Mouse (Mus musculus): ENCODE data around the gene Ywhab. TPM values are rescaled to one million over a fixed set of nuclear protein-coding genes. Genes with fewer than 3 reads are reported as not detected.
A peak's percentile ranks its signal among the peaks of the same experiment; 100 is the strongest.

Ywhab gene
- total RNA-seq, 2 experiments from 2014 or later: 76.0 to 76.3 TPM

DNA sequence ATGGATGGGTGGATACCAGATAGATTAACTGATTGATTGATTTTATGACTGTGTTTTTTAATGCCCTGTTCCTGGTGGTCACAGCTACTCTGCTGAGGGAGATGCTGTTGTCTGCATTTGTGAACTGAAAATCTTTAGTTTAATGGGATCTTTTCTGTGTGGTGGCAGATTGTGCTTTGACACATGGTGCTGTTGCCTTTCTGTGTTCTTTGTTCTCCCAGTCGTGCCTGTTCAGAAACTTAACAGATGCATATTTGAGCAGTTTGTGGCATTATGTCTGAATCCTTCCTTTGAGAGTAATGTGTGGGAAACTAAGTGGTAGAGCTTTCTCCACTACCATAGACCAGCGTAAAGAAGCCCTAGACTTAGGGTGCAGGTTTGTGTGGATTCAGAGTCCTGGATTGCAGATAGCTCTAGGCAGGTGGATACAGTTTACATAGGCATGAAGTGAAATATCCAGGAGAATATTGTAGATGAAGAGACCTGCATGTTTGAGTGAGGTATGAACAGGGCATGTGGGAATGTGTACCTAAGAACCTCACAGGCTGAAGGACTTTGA, 13.3 kb downstream of the Ywhab start:
- no peak for DNase-seq
- intact Hi-C loops (cut with DNase I): no loop called here

DNA sequence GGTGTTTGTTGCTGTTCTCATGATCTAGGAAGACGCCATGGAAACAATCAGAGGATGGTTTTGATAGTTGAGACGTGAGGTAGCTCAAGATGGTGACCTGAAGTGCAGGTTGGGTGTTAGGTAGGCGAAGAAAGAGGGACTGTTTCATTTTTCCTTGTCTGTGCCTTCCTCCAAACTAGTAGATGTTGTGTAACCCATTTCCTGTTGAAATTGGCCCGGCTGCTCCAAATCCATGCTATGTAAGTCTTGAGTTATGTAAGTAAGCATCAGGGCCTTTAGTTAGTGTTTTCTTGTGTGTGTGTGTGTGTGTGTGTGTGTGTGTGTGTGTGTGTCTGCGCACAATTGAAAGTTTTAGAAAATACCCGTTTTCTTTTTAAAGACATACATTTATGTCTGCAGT, 14.5 kb downstream of the Ywhab start:
- peak in 1 of 2 experiments; percentile 19 for DNase-seq
- intact Hi-C loops (cut with DNase I): no loop called here

DNA sequence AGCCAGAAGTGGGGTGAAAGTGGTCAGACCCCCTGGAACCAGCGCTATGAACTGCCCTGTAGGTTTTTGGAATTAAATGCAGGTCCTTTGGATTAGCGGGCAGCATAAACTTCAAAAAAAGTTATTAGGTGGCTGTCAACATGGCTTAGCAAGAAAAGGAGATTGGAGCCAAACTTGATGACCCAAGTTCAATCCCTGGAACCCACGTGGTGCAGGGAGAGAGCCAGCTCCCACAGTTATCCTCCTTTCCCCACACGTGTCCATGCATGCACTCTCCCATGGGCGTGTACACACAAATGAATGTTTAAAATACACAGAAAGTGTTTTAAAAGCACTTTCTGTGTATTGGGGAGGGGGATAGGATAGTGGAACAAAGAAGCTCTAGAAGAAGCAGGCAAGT, 15.7 kb downstream of the Ywhab start:
- intact Hi-C loops (cut with DNase I): no loop called here
- no peak for DNase-seq

DNA sequence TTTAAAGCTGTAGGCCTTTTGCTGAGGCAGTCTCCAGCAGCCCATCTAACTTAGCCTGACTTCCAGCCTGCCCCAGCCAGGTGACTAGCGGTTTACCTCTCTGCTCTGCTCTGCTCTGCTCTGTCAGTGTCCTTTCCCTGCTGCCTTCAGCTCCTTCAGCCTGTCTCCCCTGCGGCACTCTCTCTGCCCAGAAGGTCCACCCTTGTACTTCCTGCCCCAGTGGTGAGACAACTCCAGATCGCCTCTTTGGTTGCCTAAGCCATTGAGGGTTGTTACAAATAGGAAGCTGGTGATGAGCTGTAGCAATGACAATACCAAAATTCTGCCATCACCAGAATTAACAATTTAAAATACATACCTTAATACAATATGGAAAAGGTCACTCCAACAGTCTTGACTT, 16.2 kb downstream of the Ywhab start:
- intact Hi-C loops (cut with DNase I): no loop called here
- no peak for DNase-seq

DNA sequence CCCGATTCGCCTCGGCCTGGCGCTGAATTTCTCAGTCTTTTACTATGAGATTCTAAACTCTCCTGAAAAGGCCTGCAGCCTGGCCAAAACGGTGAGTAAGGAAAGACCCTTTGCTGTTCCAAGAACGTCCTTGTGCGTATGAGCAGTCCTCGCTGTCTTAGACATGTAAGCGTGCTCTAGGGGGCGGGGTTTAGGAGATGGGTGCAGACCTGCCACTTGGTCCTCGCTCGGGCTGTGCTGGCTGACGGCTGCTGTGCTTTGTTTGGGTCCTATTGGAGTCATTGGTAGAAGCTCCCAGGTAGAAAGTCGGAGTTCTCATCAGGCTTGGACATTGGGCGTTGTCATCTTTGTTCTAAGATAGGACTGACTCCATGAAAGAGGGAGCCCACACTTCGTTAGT, 20.5 kb downstream of the Ywhab start:
- intact Hi-C loops (cut with DNase I): no loop called here
- DNase-seq: no peak

DNA sequence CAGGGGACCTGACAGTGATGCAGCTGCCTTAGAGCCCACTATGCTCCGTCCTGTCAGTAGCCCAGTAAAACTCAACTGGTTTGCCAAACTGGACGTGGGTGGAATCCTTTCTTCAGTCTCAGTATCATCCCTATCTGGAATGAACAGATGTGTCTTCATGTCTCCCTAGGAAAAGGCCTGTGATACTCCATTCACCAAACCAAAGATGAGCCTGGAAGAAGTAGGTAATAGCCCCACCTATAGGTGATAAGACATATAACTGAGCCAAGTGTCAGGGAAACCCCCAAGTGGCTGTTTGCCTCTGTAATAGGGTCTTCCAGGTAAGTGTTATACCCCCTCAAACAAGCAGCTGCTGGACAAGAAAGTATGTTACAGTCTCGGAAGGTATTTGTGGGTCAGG, 24.1 kb downstream of the Ywhab start:
- no peak for DNase-seq
- intact Hi-C loops (cut with DNase I): no loop called here

DNA sequence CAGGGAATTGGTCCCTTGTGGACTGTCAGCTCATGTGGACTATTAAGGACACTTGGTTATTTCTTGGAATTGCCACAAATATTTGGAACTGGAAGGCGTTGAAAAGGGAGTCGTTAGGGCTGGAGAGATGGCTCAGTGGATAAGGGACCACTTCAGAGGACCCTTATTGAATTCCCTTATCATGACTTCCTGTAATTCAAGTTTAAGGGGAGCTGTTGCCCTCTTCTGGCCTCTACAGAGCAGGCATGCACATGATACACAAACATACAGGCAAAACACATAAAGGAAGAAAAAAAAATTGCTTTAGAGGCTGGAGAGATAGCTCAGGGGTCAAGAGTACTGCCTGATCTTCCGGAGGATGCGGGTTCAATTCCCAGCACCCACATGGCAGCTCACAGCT, 25.2 kb downstream of the Ywhab start:
- no peak for DNase-seq
- intact Hi-C loops (cut with DNase I): no loop called here

DNA sequence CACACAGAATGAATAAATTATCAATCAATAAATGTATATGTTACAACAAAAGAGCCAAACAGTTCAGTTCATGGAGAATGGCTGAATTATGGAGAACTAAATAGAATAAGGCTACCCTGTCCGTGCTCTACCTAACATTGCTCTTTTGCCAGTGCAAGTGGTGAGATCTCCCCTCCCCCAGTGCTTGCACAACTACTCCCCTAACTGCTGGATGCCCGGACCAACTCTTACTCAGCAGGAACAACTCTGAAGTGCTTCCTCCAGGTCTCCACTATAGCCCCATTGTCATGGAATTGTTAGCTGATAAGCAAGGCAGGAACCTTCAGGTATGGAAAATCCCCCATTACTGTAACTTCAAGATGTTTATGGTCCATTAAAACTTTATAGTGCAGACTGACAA, 27.3 kb downstream of the Ywhab start:
- intact Hi-C loops (cut with DNase I): no loop called here
- no peak for DNase-seq

DNA sequence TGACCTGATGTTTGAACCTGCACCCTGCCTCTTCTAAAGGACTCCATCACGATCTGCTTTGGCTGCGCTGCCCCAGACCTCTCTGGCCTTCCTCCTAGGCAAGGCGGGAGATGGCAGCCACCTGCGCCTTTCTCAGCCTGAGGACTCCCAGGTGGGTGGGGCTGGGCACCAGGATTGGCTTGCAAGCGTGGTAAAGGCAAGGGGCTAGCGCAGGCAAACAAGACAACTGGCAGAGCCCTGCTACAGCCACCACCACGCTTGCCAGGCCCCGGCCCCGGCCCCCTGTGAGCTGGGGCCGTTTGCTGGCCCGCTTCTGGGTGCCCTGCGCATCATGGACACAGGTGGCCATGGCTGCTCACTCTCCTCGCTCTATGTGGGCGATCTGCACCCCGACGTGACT, 30.4 kb downstream of the Ywhab start, which contains the start of gene Pabpc1l:
Pabpc1l (plus strand) TSS at position 301 of the 400 bp plus-strand sequence.
- intact Hi-C loops (cut with DNase I): no loop called here

DNA sequence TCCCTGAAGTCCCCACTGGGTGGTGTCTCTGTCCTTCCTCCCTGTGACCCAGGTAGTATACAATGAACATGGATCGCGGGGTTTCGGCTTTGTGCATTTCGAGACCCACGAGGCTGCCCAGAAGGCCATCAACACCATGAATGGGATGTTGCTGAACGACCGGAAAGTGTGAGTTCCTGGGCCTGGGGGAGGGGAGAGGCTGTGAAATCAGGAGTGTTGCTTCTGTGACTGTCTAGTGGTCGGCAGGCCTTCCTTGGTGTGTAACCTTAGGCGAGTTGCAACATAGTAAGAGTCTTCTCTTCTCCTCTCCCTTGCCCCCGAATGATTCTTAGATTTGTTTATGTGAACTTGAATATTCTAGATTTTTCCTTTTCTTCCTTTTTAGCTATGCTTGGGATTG, 36.4 kb downstream of the Ywhab start:
- intact Hi-C loops (cut with DNase I): no loop called here
- DNase-seq: no peak

More for the DNA sequence above, 30.4 kb downstream of the Ywhab start, which contains the start of gene Pabpc1l:
- no peak for DNase-seq

DNA sequence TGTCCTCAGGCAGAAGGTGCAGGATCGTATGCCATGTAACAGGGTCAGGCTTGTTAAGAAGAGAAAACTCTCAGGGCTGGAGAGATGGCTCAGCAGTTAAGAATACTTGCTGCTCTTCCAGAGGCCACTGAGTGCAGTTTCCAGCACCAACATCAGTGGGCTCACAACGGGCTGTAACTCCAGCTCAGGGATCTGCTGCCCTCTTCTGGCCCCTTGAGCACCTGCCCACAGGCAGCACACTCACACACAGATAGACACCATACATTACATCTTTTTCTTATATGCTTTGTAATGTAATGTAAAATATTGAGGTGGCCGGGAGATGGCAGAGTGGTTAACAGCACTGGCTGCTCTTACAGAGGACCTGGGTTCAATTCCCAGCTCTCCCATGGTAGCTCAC, 38.2 kb downstream of the Ywhab start:
- intact Hi-C loops (cut with DNase I): no loop called here
- no peak for DNase-seq

DNA sequence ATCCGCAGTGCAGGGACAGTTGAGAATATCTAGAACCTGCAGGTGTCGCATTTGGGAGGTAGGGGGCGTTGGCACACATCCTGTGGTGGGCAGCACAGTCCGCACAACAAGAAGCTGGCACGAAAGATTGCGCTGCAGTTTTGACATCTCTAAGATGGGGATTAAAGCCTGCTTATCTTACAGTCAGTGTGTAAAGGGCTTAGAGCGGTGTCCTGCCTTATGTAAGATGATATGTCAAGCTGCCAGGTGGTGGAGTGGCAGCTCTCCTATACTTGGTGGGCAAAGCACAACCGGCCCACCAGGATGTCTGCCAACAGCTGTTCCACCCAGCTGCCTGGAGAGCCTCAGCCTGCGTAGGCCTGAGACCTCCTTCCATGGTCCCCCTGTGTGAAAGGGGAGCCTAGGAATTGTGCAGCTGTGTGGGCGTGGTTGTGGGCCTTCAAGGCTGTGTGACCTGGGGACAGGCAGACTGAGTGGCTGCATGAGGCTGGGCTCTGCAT, 41.8 kb downstream of the Ywhab start:
- intact Hi-C loops (cut with DNase I): no loop called here
- DNase-seq: no peak

DNA sequence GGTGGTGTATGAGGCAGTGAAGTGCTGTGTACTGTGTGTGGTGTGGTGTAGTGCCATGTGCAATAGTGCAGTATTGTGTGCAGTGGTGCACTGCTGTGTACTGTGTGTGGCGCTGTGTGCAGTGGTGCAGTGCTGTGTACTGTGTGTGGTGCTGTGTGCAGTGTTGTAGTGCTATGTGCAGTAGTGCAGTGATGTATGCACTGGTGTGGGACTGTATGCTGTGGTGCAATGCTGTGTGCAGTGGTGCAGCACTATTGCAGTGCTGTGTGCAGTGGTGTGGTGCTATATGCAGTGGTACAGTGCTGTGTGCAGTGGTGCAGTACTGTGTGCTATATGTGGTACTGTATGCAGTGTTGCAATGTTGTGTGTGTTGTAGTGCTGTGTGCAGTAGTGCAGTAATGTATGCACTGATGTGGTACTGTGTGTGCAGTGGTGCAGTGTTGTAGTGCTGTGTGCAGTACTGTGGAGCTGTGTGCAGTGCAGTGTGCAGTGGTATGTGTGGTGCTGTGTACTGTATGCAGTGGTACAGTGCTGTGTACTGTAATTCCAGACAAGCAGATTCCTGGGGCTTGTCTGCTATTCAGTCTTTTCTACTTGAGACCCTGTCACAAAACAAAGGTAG, 43.8 kb downstream of the Ywhab start:
- intact Hi-C loops (cut with DNase I): no loop called here
- no peak for DNase-seq

DNA sequence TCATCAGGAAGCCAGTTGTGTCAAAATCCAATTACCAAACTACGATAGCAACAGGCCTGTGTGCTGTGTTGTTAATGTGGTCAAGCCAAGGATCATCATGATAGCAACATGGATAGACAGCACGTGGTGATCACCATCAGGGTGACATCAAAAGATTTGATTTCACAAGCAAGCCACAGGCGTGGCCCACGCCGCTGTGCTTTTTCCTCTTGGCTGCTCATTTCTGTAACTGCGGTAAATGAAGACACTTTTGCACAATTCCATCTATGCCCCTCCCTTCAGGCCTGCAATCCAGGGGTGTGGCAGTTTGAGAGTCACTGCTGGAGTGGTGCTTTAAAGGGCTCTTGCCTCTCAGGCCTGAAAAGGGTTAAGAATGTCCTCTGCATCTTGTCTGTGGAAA, 46.2 kb downstream of the Ywhab start:
- no peak for DNase-seq
- intact Hi-C loops (cut with DNase I): no loop called here

DNA sequence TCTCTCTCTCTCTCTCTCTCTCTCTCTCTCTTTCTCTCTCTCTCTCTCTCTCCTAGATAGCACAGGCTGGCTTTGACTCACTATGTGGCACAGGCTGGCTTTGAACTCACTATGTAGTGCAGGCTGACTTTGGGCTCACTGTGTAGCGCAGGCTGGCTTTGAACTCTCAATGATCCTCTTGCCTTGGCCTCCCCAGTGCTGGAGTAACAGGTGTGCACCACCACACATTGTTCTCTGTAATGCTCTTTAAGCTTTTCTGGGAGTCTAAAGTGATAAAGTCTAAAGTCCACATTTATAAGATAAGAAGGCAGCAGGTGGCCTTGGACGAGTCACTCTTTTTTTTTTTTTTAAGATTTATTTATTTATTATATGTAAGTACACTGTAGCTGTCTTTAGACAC, 46.8 kb downstream of the Ywhab start:
- DNase-seq: no peak
- intact Hi-C loops (cut with DNase I): no loop called here

DNA sequence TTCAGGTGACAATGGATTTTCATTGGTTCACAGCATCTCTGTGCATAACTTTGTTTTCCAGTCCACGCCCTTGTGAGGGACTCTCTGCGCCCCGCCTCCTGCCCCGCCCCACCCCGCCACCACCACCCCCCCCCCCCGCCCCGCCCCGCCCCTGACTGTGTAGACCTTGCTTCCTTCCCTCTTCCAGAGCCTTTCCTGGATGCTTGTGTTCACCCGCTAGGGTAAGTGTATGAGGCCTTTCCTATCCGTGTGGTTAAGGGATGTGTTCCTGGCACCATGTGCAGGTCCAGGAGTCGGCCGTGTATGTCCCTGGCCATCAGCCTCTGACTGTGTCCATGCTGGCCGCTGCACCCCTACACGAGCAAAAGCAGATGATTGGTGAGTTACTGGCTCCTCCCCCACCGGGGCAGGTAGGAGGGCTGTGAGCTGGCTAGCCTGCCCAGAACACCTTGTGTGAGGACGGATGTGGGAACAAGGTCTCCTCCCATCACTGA, 52.5 kb downstream of the Ywhab start:
- intact Hi-C loops (cut with DNase I): no loop called here
- peak; percentile 15 to 16 for DNase-seq

DNA sequence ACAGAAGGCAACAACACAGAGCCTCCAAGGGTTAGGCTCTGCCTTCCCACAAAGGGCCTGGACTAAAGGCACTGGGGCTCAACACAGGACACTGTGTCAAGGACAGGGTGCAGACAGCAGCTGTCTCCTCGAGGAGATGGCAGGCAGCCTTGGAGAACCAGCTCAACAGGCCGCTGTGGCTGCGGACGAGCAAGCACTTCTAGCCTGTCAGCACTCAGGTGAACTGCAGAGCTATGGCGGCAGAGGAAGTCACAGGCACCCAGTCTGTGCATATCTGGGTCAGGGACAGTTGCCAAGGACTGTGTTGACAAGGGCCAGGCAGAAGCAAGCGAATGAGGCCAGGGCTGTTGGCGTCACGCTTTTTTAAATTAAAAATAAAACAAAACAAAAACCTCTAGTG, 59.0 kb downstream of the Ywhab start:
- intact Hi-C loops (cut with DNase I): no loop called here

DNA sequence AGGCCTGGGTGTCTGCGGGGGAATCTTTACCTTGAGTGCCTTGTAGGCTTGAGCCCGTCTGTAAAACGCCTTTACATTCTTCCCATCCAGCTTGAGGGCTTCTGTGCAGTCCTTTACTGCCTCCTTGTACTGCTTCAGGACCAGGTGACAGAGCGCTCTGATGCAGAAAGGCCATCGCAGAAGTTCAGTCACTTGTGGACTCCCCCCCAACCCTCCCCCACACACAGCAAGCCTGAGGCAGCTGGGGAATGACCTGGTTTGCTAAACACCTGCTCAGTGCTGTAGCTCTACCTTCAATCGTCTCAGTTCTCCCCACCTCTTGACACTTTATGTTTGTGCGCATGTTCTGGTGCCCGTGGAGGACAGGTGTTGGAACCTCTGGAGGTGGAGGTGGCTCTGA, 59.9 kb downstream of the Ywhab start:
- intact Hi-C loops (cut with DNase I): no loop called here

More for the DNA sequence above, 59.0 kb downstream of the Ywhab start:
- peak; percentile 45 to 48 for DNase-seq

DNA sequence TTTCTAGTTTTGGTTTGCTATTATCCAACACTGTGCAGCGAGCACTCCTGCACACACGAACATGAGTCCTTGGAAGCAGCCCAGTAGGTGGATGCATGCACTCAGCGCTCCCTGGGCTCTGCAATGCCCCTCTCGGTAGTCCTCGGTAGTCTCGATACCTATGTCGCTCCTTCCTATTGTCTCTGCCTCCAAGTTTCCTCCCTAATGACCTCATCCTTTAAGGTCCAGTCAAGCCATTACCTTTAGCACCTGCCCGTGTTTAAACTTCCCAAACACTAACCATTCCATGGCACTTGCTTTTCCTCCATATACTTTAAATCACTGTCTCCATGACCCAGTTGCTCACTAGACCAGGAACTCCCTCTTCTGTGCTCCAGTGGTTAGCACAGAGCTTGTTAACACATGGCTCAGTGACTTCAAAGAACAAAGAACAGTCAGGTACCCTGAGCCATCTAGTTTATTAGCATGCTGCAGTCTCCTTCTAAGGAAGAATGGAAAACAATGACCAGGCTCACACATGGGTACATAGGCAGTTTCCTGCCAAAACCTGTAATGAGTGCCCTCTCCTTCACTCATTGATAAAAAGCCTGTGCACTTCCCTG, 65.0 kb downstream of the Ywhab start:
- no peak for DNase-seq
- intact Hi-C loops (cut with DNase I): no loop called here

More for the DNA sequence above, 59.9 kb downstream of the Ywhab start:
- no peak for DNase-seq
